Mouse (Mus musculus): ENCODE measurements at regions not wholly inside any gene's neighbourhood (a gene's known extent, or its start where the extent isn't known, plus 50 kb on each side); places are given as distances from the start of the nearest gene placed in this dataset.

GRCm38 (mm10) chr12:78119246-78119645, 74.8 kb upstream of the Gm6657 start:
- no peak for TF ChIP-seq CTCF (IDR thresholded peaks at IDR 0.05; ENCODE audit: borderline replicate concordance, extremely low read depth, insufficient read depth, insufficient read length)
- TF ChIP-seq POLR2A (IDR thresholded peaks at IDR 0.05; ENCODE audit: borderline replicate concordance, extremely low read depth, insufficient read depth, insufficient read length, poor library complexity, severe bottlenecking), result no peak
